Mouse (Mus musculus): ENCODE results near the gene Grcc10. TPM values are rescaled to one million over a fixed set of nuclear protein-coding genes. Genes with fewer than 3 reads are reported as not detected.

The Grcc10 gene
- polyA plus RNA-seq, 1 experiment: 143 TPM

GRCm38 (mm10) chr6:124767920-124768703 is 26.9 kb upstream of the Grcc10 start:
- no peak for TF ChIP-seq CTCF (IDR thresholded peaks at IDR 0.05; ENCODE audit: extremely low read depth, insufficient read length, insufficient replicate concordance, low read depth, low read length)
- no peak for TF ChIP-seq POLR2A (IDR thresholded peaks at IDR 0.05; ENCODE audit: low read depth, low read length)
- Histone ChIP-seq H3K27ac (ENCODE audit: insufficient read depth, low read depth, low read length) (no peak overlapping the region), H3K27me3 (ENCODE audit: control insufficient read depth, insufficient read depth, low read length) (peaks cover 13% of the 10 kb centered on the region), H3K4me3 (ENCODE audit: low read depth, low read length) (peak overlapping the region; percentile 68), H3K4me1 (ENCODE audit: control insufficient read depth, insufficient read depth, insufficient read length, low read length) (0 out of 2 replicates have a peak, but pooled peaks cover 3% of the 10 kb centered on the region), H3K36me3 (ENCODE audit: control insufficient read depth, insufficient read depth, low read length) (no peaks in the 10 kb centered on the region)
- WGBS: 51% methylated on average over 19 of the region's 19 CpGs

GRCm38 (mm10) chr6:124767536-124767919 is 26.4 kb upstream of the Grcc10 start:
- 78% methylated on average over 4 of the region's 4 CpGs for WGBS
- TF ChIP-seq POLR2A (IDR thresholded peaks at IDR 0.05; ENCODE audit: low read depth, low read length): no peak
- no peak for TF ChIP-seq CTCF (IDR thresholded peaks at IDR 0.05; ENCODE audit: extremely low read depth, insufficient read length, insufficient replicate concordance, low read depth, low read length)

GRCm38 (mm10) chr6:124765951-124766350 is 24.8 kb upstream of the Grcc10 start:
- H3K4me1 ChIP-seq (ENCODE audit: control insufficient read depth, insufficient read depth, insufficient read length, low read length): 0 out of 2 replicates have a peak, but pooled peaks cover 3% of the 10 kb centered on the region
- no peak overlapping the region for H3K4me3 ChIP-seq (ENCODE audit: low read depth, low read length)
- H3K27me3 ChIP-seq (ENCODE audit: control insufficient read depth, insufficient read depth, low read length): peaks cover 13% of the 10 kb centered on the region
- no peak overlapping the region for H3K27ac ChIP-seq (ENCODE audit: insufficient read depth, low read depth, low read length)
- no peaks in the 10 kb centered on the region for H3K36me3 ChIP-seq (ENCODE audit: control insufficient read depth, insufficient read depth, low read length)
- WGBS: 89% methylated on average over 7 of the region's 7 CpGs
- TF ChIP-seq POLR2A (IDR thresholded peaks at IDR 0.05; ENCODE audit: low read depth, low read length) (no peak), CTCF (IDR thresholded peaks at IDR 0.05; ENCODE audit: extremely low read depth, insufficient read length, insufficient replicate concordance, low read depth, low read length) (no peak)

More at GRCm38 (mm10) chr6:124767536-124767919, 26.4 kb upstream of the Grcc10 start:
- H3K4me3 ChIP-seq (ENCODE audit: low read depth, low read length): no peak overlapping the region
- H3K4me1 ChIP-seq (ENCODE audit: control insufficient read depth, insufficient read depth, insufficient read length, low read length): 0 out of 2 replicates have a peak, but pooled peaks cover 3% of the 10 kb centered on the region
- H3K27me3 ChIP-seq (ENCODE audit: control insufficient read depth, insufficient read depth, low read length): peaks cover 13% of the 10 kb centered on the region
- no peaks in the 10 kb centered on the region for H3K36me3 ChIP-seq (ENCODE audit: control insufficient read depth, insufficient read depth, low read length)
- no peak overlapping the region for H3K27ac ChIP-seq (ENCODE audit: insufficient read depth, low read depth, low read length)

- H3K4me1 ChIP-seq (ENCODE audit: control insufficient read depth, insufficient read depth, insufficient read length, low read length): peaks cover 7% of the 10 kb centered on the region
- H3K4me3 ChIP-seq (ENCODE audit: low read depth, low read length): no peak overlapping the region
- TF ChIP-seq POLR2A (IDR thresholded peaks at IDR 0.05; ENCODE audit: low read depth, low read length): no peak
- peak; percentile 90 for TF ChIP-seq CTCF (IDR thresholded peaks at IDR 0.05; ENCODE audit: extremely low read depth, insufficient read length, insufficient replicate concordance, low read depth, low read length)
- no peak overlapping the region for H3K27ac ChIP-seq (ENCODE audit: insufficient read depth, low read depth, low read length)
- H3K36me3 ChIP-seq (ENCODE audit: control insufficient read depth, insufficient read depth, low read length): no peaks in the 10 kb centered on the region
- 5% methylated on average over 5 of the region's 5 CpGs for WGBS
- H3K27me3 ChIP-seq (ENCODE audit: control insufficient read depth, insufficient read depth, low read length): no peaks in the 10 kb centered on the region
Measured at GRCm38 (mm10) chr6:124759259-124759658, 18.1 kb upstream of the Grcc10 start.

- Histone ChIP-seq H3K4me3 (ENCODE audit: low read depth, low read length) (no peak overlapping the region), H3K4me1 (ENCODE audit: control insufficient read depth, insufficient read depth, insufficient read length, low read length) (peaks cover 8% of the 10 kb centered on the region), H3K36me3 (ENCODE audit: control insufficient read depth, insufficient read depth, low read length) (no peaks in the 10 kb centered on the region), H3K27ac (ENCODE audit: insufficient read depth, low read depth, low read length) (peak overlapping the region; percentile 2; the same call in 1 of the 2 replicates), H3K27me3 (ENCODE audit: control insufficient read depth, insufficient read depth, low read length) (no peaks in the 10 kb centered on the region)
- TF ChIP-seq CTCF (IDR thresholded peaks at IDR 0.05; ENCODE audit: extremely low read depth, insufficient read length, insufficient replicate concordance, low read depth, low read length) (no peak), POLR2A (IDR thresholded peaks at IDR 0.05; ENCODE audit: low read depth, low read length) (no peak)
- 39% methylated on average over 2 of the region's 2 CpGs for WGBS
Measured at GRCm38 (mm10) chr6:124758849-124759232, 17.7 kb upstream of the Grcc10 start.

- no peak for TF ChIP-seq CTCF (IDR thresholded peaks at IDR 0.05; ENCODE audit: extremely low read depth, insufficient read length, insufficient replicate concordance, low read depth, low read length)
- no peak for TF ChIP-seq POLR2A (IDR thresholded peaks at IDR 0.05; ENCODE audit: low read depth, low read length)
- H3K27ac ChIP-seq (ENCODE audit: insufficient read depth, low read depth, low read length): peak overlapping the region; percentile 46
- no peaks in the 10 kb centered on the region for H3K27me3 ChIP-seq (ENCODE audit: control insufficient read depth, insufficient read depth, low read length)
- WGBS: 69% methylated on average over 5 of the region's 5 CpGs
- H3K4me1 ChIP-seq (ENCODE audit: control insufficient read depth, insufficient read depth, insufficient read length, low read length): peaks cover 8% of the 10 kb centered on the region
- peak overlapping the region; percentile 37 for H3K4me3 ChIP-seq (ENCODE audit: low read depth, low read length)
- no peaks in the 10 kb centered on the region for H3K36me3 ChIP-seq (ENCODE audit: control insufficient read depth, insufficient read depth, low read length)
Measured at GRCm38 (mm10) chr6:124757909-124758848, 17.0 kb upstream of the Grcc10 start.
